Comparison of ENCODE assay signal across 12 mouse cellular contexts in genomic region chr6:86087813-86088212, GRCm38 (mm10). TPM values are rescaled to one million over a fixed set of nuclear protein-coding genes. Genes with fewer than 3 reads are reported as not detected.
DNase-seq lines count a peak whose midpoint lies in the region.
"Had no signal": no experiment of that assay in that cellular context is flagged by ENCODE, and none has a peak within 500 bp of the region (broad histone marks: within the 10 kb centered on the region; RNA-seq: fewer than 3 reads in every experiment).

No protein-coding gene starts in this region.

- intact Hi-C loops in left cerebral cortex, postnatal 4 days (cut with DNase I), result no loop called here

- DNase-seq in left cerebral cortex, adult 18-20 months (ENCODE audit: low spot score in 2 of 2), result peak; percentile 43 to 58
- DNase-seq in left cerebral cortex, postnatal 4 days, result no peak
- DNase-seq in right cerebral cortex, postnatal 36 days (ENCODE audit: low spot score in 2 of 2), result peak; percentile 30 to 60
- DNase-seq in right cerebral cortex, postnatal 10 days (ENCODE audit: low spot score in 2 of 2), result no peak
- DNase-seq in layer of hippocampus, adult 8-10 months (ENCODE audit: low spot score in 2 of 2), result peak; percentile 74 to 76
- no peak for DNase-seq in heart, adult 18-20 months
- no peak for DNase-seq in cerebellum, adult 11-12 months
- DNase-seq: adrenal gland, postnatal 14 days; cerebellum, adult 9-11 months; kidney, adult 11 months; kidney, postnatal 10 days; liver, postnatal 0 days had no signal

RNA-seq across cellular contexts. Expression of gene Add2, which starts 59.3 kb away (rescaled TPM):
- 100 to 1,000 TPM; 199 to 218 TPM for total RNA-seq in left cerebral cortex, adult 18-20 months (2021)
- total RNA-seq in left cerebral cortex, postnatal 4 days (2021), result 100 to 1,000 TPM; 256 to 274 TPM
- total RNA-seq in layer of hippocampus, adult 8-10 months (2022), result 100 to 1,000 TPM; 231 to 268 (median 258) TPM
- total RNA-seq in heart, adult 18-20 months (2021), result under 1 TPM; 0.18 to 0.30 TPM

Comparison
In these comparisons a context has a peak if more than half of its experiments do, and no peak if none do; other contexts are left out.
1. DNase-seq: peak in left cerebral cortex, adult 18-20 months (2 of 2), right cerebral cortex, postnatal 36 days (2 of 2) and layer of hippocampus, adult 8-10 months (2 of 2); none in left cerebral cortex, postnatal 4 days (single experiment), right cerebral cortex, postnatal 10 days (0 of 2), heart, adult 18-20 months (0 of 2) and cerebellum, adult 11-12 months (single experiment).
2. RNA of gene Add2, which starts 59.3 kb away (total RNA-seq): 256 to 274 TPM in left cerebral cortex, postnatal 4 days, 231 to 268 TPM in layer of hippocampus, adult 8-10 months and 199 to 218 TPM in left cerebral cortex, adult 18-20 months; 0.18 to 0.30 TPM in heart, adult 18-20 months; every median in the first group is over 100 times any median in the second.